In the genomic region with DNA sequence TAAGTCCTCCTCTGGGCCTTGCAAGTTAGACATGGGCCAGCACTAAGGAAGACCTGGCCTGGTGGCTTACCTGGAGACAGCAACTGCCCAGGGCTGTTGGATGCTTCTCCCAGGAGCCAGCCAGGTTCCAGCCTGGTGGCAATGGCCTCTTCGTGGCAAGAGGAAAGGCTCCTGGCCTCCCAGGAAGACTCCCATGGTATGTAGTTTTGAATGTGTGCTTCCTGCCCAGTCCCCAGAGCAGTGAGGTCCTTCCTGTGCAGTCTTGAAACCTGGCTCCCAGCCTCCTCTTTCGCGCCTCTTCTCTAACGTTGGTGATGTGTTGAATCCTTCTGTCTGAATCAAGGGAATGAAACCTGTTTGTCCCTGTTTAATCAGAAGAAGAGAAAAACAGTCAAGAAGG, we compare ENCODE assay signal across 24 mouse cellular contexts. TPM values are rescaled to one million over a fixed set of nuclear protein-coding genes. Genes with fewer than 3 reads are reported as not detected.
A peak's percentile ranks its signal among the peaks of the same experiment; 100 is the strongest.
DNase-seq lines count a peak whose midpoint lies in the region; ATAC-seq and TF ChIP-seq lines count a peak whose summit lies in the region.
"Had no signal": no experiment of that assay in that cellular context is flagged by ENCODE, and none has a peak within 500 bp of the region (broad histone marks: within the 10 kb centered on the region; RNA-seq: fewer than 3 reads in every experiment).

No protein-coding gene starts in this region.

- WGBS in thymus, adult 2 months = 23% methylated on average over 4 of the region's 4 CpGs
- 23% methylated on average over 4 of the region's 4 CpGs for WGBS in bone marrow, adult 2 months
- 61% methylated on average over 4 of the region's 4 CpGs for WGBS in liver, embryonic 16.5 days (ENCODE audit: insufficient replicate concordance)
- 77% methylated on average over 4 of the region's 4 CpGs for WGBS in stomach, postnatal 0 days

- no peak for TF ChIP-seq POLR2A in thymus, adult 2 months (IDR thresholded peaks at IDR 0.05; ENCODE audit: control insufficient read depth, extremely low read depth, insufficient read depth, low read length, poor library complexity)
- TF ChIP-seq POLR2A in CH12.LX (IDR thresholded peaks at IDR 0.05; ENCODE audit: low read depth, low read length) = peak; percentile 38
- no peak for TF ChIP-seq POLR2A in bone marrow, adult 2 months (IDR thresholded peaks at IDR 0.05; ENCODE audit: borderline replicate concordance, control insufficient read depth, low read depth, low read length)

- H3K27me3 ChIP-seq in thymus, adult 2 months (ENCODE audit: control insufficient read depth, insufficient read depth, low read length) = no peaks in the 10 kb centered on the region
- no peaks in the 10 kb centered on the region for H3K27me3 ChIP-seq in CH12.LX (replicated peaks)
- no peaks in the 10 kb centered on the region for H3K27me3 ChIP-seq in liver, embryonic 16.5 days (ENCODE audit: control insufficient read depth, insufficient read depth, low read depth, low read length)
- H3K27me3 ChIP-seq in stomach, postnatal 0 days (ENCODE audit: control insufficient read depth, insufficient read depth, low read length) = no peaks in the 10 kb centered on the region
- H3K27me3 ChIP-seq: forebrain, embryonic 13.5 days had no signal

- H3K27ac ChIP-seq in thymus, adult 2 months (ENCODE audit: control insufficient read depth, insufficient read depth, low read length) = peak overlapping the region; percentile 55; the same call in 1 of the 2 replicates
- peak overlapping the region; percentile 99 for H3K27ac ChIP-seq in CH12.LX (ENCODE audit: insufficient read depth, low read depth)
- H3K27ac ChIP-seq in bone marrow, adult 2 months (ENCODE audit: control insufficient read depth, insufficient read depth, low read depth, low read length, poor library complexity) = peak overlapping the region; percentile 81
- H3K27ac ChIP-seq in liver, embryonic 16.5 days (ENCODE audit: low read length) = 0 out of 2 replicates have a peak overlapping the region, but pooled peaks have one; percentile 2
- no peak overlapping the region for H3K27ac ChIP-seq in stomach, postnatal 0 days (replicated peaks)
- H3K27ac ChIP-seq: forebrain, embryonic 13.5 days; heart, embryonic 13.5 days; layer of hippocampus, adult 2 months; liver, embryonic 14.5 days; macrophage had no signal

- H3K79me2 ChIP-seq in CH12.LX (replicated peaks; ENCODE audit: control insufficient read depth, extremely low read depth, insufficient read depth, poor library complexity, severe bottlenecking) = peaks cover 87% of the 10 kb centered on the region

- in situ Hi-C loops in CH12.LX (cut with MboI; ENCODE audit: low pct_ligation_motif_present, low pct_unique_long_range_greater_than_20kb, low sequenced_read_pairs) = loop anchor here (5.0 to 25.0 kb wide), 2 partner anchors 41 to 266 kb away; no protein-coding TSS in a partner anchor

- peak; percentile 33 for DNase-seq in thymus, adult 2 months
- DNase-seq in thymus, postnatal 0 days (ENCODE audit: low spot score) = no peak
- peak; percentile 57 for DNase-seq in CH12.LX (ENCODE audit: extremely low read depth)
- DNase-seq in right cerebral cortex, postnatal 36 days (ENCODE audit: low spot score in 2 of 2) = no peak
- DNase-seq in stomach, postnatal 0 days (ENCODE audit: low spot score) = no peak
- DNase-seq: adrenal gland, adult 8-10 months; cerebellum, adult 8-10 months; gastrocnemius, postnatal 10 days; heart, adult 18-20 months; heart, postnatal 14 days; kidney, adult 9 months; kidney, postnatal 14 days; layer of hippocampus, postnatal 36 days; right cerebral cortex, adult 18-20 months had no signal

- dilution Hi-C loops in CH12.LX (cut with MboI; ENCODE audit: extremely low pct_ligation_motif_present, extremely low pct_unique_long_range_greater_than_20kb, low sequenced_read_pairs) = no loop called here

- ATAC-seq in liver, embryonic 16.5 days (ENCODE audit: low read depth) = no peak
- no peak for ATAC-seq in stomach, postnatal 0 days (ENCODE audit: low FRiP score, low TSS enrichment)
- ATAC-seq: forebrain, embryonic 13.5 days; intestine, embryonic 16.5 days; lung, postnatal 0 days; midbrain, embryonic 16.5 days had no signal

- H3K36me3 ChIP-seq in thymus, adult 2 months (ENCODE audit: control insufficient read depth, insufficient read depth, low read length) = peaks cover 18% of the 10 kb centered on the region
- peaks cover 12 to 36% of the 10 kb centered on the region in 2 experiments for H3K36me3 ChIP-seq in CH12.LX (replicated peaks in 1 of 2; ENCODE audit: control insufficient read depth in 1 of 2, insufficient read depth in 1 of 2, low read length in 1 of 2)
- H3K36me3 ChIP-seq in liver, embryonic 16.5 days (ENCODE audit: control insufficient read depth, insufficient read depth) = peaks cover 5% of the 10 kb centered on the region; the same call in 1 of the 2 replicates
- H3K36me3 ChIP-seq in stomach, postnatal 0 days (ENCODE audit: control insufficient read depth, insufficient read depth, low read length) = no peaks in the 10 kb centered on the region
- H3K36me3 ChIP-seq: heart, embryonic 13.5 days had no signal

- peaks cover 42% of the 10 kb centered on the region for H3K4me1 ChIP-seq in thymus, adult 2 months (replicated peaks; ENCODE audit: control insufficient read depth, insufficient read depth, low read length)
- peaks cover 42 to 88% of the 10 kb centered on the region in 2 experiments for H3K4me1 ChIP-seq in CH12.LX (ENCODE audit: control insufficient read depth in 1 of 2, insufficient read depth in 2 of 2)
- peaks cover 18% of the 10 kb centered on the region for H3K4me1 ChIP-seq in bone marrow, adult 2 months (ENCODE audit: control insufficient read depth, insufficient read depth, low read length)
- peaks cover 46% of the 10 kb centered on the region for H3K4me1 ChIP-seq in liver, embryonic 16.5 days (ENCODE audit: control insufficient read depth, low read depth, low read length)
- H3K4me1 ChIP-seq in stomach, postnatal 0 days (replicated peaks; ENCODE audit: control insufficient read depth, insufficient read depth) = no peaks in the 10 kb centered on the region
- H3K4me1 ChIP-seq: forebrain, embryonic 13.5 days; heart, embryonic 13.5 days had no signal

- peak overlapping the region; percentile 57 for H3K9ac ChIP-seq in CH12.LX (ENCODE audit: insufficient read depth, low read depth)
- no peak overlapping the region for H3K9ac ChIP-seq in liver, embryonic 16.5 days (ENCODE audit: low read depth, low read length)
- H3K9ac ChIP-seq in stomach, postnatal 0 days (ENCODE audit: low read length) = no peak overlapping the region
- H3K9ac ChIP-seq: forebrain, embryonic 13.5 days; heart, embryonic 13.5 days; liver, embryonic 14.5 days had no signal

- H3K9me3 ChIP-seq in CH12.LX (replicated peaks; ENCODE audit: low read length) = no peaks in the 10 kb centered on the region
- no peaks in the 10 kb centered on the region for H3K9me3 ChIP-seq in liver, embryonic 16.5 days (replicated peaks; ENCODE audit: control insufficient read depth, low read length)
- H3K9me3 ChIP-seq in stomach, postnatal 0 days (ENCODE audit: control insufficient read depth, low read length) = no peaks in the 10 kb centered on the region
- H3K9me3 ChIP-seq: forebrain, embryonic 13.5 days; heart, embryonic 13.5 days had no signal

- TF ChIP-seq RAD21 in CH12.LX (IDR thresholded peaks at IDR 0.05; ENCODE audit: low read depth, low read length) = no peak

- peak overlapping the region; percentile 13; the same call in 1 of the 2 replicates for H3K4me3 ChIP-seq in thymus, adult 2 months (ENCODE audit: control insufficient read depth, insufficient read depth, low read length)
- H3K4me3 ChIP-seq in CH12.LX (replicated peaks in 1 of 3; ENCODE audit: low read depth in 2 of 3, low read length in 2 of 3, poor library complexity in 1 of 3) = peak overlapping the region; percentile 23 to 50 (median 38)
- H3K4me3 ChIP-seq in bone marrow, adult 2 months (replicated peaks; ENCODE audit: control insufficient read depth, low read depth, low read length) = no peak overlapping the region
- no peak overlapping the region for H3K4me3 ChIP-seq in liver, embryonic 16.5 days (ENCODE audit: low read depth, low read length)
- H3K4me3 ChIP-seq in stomach, postnatal 0 days (ENCODE audit: low read depth, low read length) = no peak overlapping the region
- H3K4me3 ChIP-seq: forebrain, embryonic 13.5 days; heart, embryonic 13.5 days; layer of hippocampus, adult 2 months had no signal

- H3K4me2 ChIP-seq in CH12.LX (ENCODE audit: insufficient read depth, low read depth, poor library complexity, severe bottlenecking) = peak overlapping the region; percentile 76
- no peak overlapping the region for H3K4me2 ChIP-seq in liver, embryonic 16.5 days (ENCODE audit: low read depth, low read length)
- H3K4me2 ChIP-seq in stomach, postnatal 0 days (replicated peaks; ENCODE audit: low read depth) = no peak overlapping the region
- H3K4me2 ChIP-seq: forebrain, embryonic 13.5 days; heart, embryonic 13.5 days had no signal

- no peak for TF ChIP-seq CTCF in thymus, adult 2 months (IDR thresholded peaks at IDR 0.05; ENCODE audit: borderline replicate concordance, control insufficient read depth, extremely low read depth, insufficient read depth, low read length, poor library complexity)
- TF ChIP-seq CTCF in CH12.LX (conservative IDR thresholded peaks at IDR 0.05 in 1 of 2, IDR thresholded peaks at IDR 0.05 in 1 of 2; ENCODE audit: low read depth in 2 of 2, low read length in 2 of 2) = no peak
- TF ChIP-seq CTCF in bone marrow, adult 2 months (IDR thresholded peaks at IDR 0.05; ENCODE audit: control insufficient read depth, insufficient read depth, low read length) = no peak
- no peak for TF ChIP-seq CTCF in stomach, postnatal 0 days (IDR thresholded peaks at IDR 0.05; ENCODE audit: low read depth)

- no peak for TF ChIP-seq EP300 in CH12.LX (IDR thresholded peaks at IDR 0.05; ENCODE audit: low read length)
- no peak for TF ChIP-seq EP300 in stomach, postnatal 0 days (optimal IDR thresholded peaks at IDR 0.05)

TF ChIP-seq in CH12.LX, 34 proteins besides CTCF, POLR2A, EP300 and RAD21 (continues in another document):
- TF ChIP-seq CHD2 (IDR thresholded peaks at IDR 0.05; ENCODE audit: low read length) (no peak), IRF4 (IDR thresholded peaks at IDR 0.05; ENCODE audit: low read depth, low read length) (0 out of 2 replicates have a peak, but pooled peaks have one; percentile 33), CHD1 (IDR thresholded peaks at IDR 0.05; ENCODE audit: low read depth, low read length) (0 out of 2 replicates have a peak, but pooled peaks have one; percentile 16), HCFC1 (IDR thresholded peaks at IDR 0.05; ENCODE audit: low read depth, low read length) (0 out of 2 replicates have a peak, but pooled peaks have one; percentile 7)

RNA-seq across cellular contexts. Expression of a gene that starts 11.1 kb away (rescaled TPM):
- polyA plus RNA-seq in thymus, adult 2 months (2012; rRNA removed) = 645 and 923 TPM in 2 replicates
- 91.7 and 100 TPM in 2 replicates for polyA plus RNA-seq in thymus, postnatal 0 days (2015; fragmentation: Nextera tagmentation; extraction: Ambion mirVana)
- total RNA-seq in CH12.LX (2012; rRNA removed) (44.0 and 51.2 TPM in 2 replicates), CH12.LX (2014; rRNA removed) (27.8 and 33.1 TPM in 2 replicates)
- polyA plus RNA-seq in CH12.LX (2012; ENCODE audit: insufficient read length, low read depth) = 56.8 and 68.7 TPM in 2 replicates
- 32.8 and 38.1 TPM in 2 replicates for polyA plus RNA-seq in bone marrow, adult 2 months (2011; ENCODE audit: insufficient read depth, insufficient read length, low replicate concordance, missing spikeins)
- polyA plus RNA-seq in liver, embryonic 16.5 days (2015; fragmentation: Nextera tagmentation; extraction: Ambion mirVana) = 32.8 and 35.1 TPM in 2 replicates
- polyA plus RNA-seq in stomach, postnatal 0 days (2015; fragmentation: Nextera tagmentation; extraction: Ambion mirVana) = 0.39 and 0.62 TPM in 2 replicates

Comparison
In these comparisons a context has a peak if more than half of its experiments do, and no peak if none do; other contexts are left out.
1. DNase-seq: peak in thymus, adult 2 months (single experiment) and CH12.LX (single experiment); none in thymus, postnatal 0 days (single experiment), right cerebral cortex, postnatal 36 days (0 of 2) and stomach, postnatal 0 days (single experiment).
2. H3K4me3 ChIP-seq: peak in thymus, adult 2 months (single experiment) and CH12.LX (3 of 3); none in bone marrow, adult 2 months (single experiment), liver, embryonic 16.5 days (single experiment) and stomach, postnatal 0 days (single experiment).
3. RNA of a gene that starts 11.1 kb away (polyA plus RNA-seq): 645 to 923 TPM in thymus, adult 2 months, 91.7 to 100 TPM in thymus, postnatal 0 days, 56.8 to 68.7 TPM in CH12.LX, 32.8 to 38.1 TPM in bone marrow, adult 2 months and 32.8 to 35.1 TPM in liver, embryonic 16.5 days; 0.39 to 0.62 TPM in stomach, postnatal 0 days; every median in the first group is over 10 times any median in the second.